Mouse (Mus musculus) lung, postnatal 10 days (tissue): ENCODE data around the gene Ppm1e.

Experiments
- DNase-seq: peaks from one replicate; pipeline ENCODE4 v3.0.0; 2021

Gene Ppm1e

DNA sequence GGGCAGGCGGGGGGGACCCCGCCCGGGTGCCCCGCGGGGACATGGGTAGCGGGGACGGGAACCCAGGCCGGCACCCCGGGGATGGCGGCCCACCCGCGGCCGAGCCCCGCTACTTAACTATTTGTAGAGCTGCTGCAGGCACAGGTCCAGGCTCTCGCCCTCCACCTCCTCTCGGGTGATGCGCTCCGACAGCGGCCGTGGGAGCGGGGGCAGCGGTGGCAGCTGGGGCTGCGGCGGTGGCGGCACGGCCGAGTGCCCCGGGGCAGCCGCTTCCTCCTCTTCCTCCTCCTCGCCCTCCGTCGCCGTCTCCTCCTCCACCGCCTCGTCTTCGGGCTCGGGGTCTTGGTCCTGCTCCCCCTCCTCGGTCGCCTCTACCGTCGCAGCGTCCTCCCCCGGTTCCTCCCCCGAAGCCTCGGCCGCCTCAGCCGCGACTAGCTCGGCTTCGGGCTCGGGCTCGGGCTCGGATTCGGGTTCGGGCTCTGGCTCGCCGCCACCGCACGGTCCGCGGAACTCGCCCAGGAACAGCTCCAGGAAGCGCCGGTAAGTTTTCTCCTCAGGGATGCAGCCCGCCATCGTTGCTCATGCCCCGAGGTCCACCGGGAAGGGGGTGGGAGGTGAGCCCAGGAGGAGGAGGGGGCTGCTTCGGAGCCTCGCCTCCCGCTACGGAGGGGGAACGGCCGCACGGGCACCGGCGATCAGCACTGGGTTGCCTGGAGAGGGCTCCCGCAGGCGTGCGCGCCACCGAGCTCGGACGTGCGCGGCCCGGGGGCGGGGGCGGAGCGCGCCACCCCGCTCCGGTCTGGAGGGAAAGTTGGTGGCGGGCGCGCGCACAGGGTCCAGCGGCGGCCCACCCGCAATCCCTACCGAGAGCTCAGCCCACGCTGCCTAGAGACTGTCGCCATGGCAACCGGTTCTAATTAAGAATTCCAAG is at the start of gene Ppm1e:
TSS of gene Ppm1e (minus strand) at position 693 of the 931 bp plus-strand sequence.
- DNase-seq = peak; percentile 62

DNA sequence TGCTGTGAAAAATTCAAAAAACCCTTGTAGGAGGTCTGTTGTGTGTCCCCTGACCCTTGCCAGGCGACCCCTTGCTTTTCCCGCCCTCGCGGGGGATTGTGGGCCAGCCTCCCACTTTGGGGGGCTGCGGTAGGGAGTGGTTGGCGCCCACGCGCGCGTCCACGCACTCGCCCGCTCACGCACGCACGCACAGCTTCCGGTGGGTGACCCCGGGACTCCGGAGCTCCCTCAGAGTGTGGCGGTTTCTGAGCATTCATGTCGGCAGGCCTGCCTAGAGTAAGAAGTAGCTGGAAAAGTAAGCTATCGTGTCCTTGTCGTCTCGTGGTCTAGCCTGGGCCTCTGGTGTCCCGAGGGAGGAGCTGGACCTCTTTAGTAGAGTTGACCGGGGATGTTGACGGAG is 46.1 kb upstream of the Ppm1e start, which contains the start of the genes Rad51c and Tex14:
TSS of gene Rad51c (minus strand) at position 79 of the 400 bp plus-strand sequence.
TSS of gene Tex14 (plus strand) at position 190 of the 400 bp plus-strand sequence.
- DNase-seq = peak; percentile 24

- DNase-seq = peak; percentile 97
Observed at GRCm38 (mm10) chr11:87404111-87404853, 45.5 kb upstream of the Ppm1e start.

DNA sequence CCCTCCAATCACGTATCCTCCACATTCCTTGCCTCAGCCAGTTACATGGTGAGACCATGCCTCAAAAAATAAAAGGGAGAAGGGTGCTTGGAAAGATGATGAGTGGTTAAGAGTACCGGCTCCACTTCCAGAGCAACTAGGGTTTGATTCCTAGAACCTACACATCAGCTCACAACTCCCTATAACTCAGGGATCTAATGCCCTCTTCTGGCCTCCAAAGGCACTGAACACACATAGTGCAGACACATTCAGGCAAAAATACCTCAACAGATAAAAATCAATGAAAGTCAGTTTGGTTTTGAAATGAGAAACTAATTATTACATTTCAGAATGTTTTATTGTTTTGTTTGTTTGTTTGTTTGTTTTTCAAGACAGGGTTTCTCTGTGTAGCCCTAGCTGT is 39.6 kb upstream of the Ppm1e start:
- no peak for DNase-seq

DNA sequence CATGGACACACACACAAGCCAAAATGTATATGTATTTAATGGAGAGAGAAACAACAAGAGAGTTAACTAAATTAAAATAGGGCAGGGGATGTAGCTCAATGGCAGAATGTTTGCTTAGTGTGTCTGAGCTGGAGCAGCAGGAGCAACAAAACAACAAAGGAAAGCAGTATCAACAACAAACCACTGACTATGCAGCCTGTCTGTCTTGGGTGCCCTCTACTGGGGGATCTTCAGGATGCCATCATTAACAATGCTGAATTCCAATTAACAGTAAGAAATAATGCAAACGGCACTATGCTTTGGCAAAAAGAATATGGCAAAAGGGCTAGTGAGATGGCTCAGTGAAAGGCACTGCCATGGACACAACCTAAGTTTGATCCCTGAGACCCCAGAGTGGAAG is 35.0 kb upstream of the Ppm1e start:
- DNase-seq = peak; percentile 61

DNA sequence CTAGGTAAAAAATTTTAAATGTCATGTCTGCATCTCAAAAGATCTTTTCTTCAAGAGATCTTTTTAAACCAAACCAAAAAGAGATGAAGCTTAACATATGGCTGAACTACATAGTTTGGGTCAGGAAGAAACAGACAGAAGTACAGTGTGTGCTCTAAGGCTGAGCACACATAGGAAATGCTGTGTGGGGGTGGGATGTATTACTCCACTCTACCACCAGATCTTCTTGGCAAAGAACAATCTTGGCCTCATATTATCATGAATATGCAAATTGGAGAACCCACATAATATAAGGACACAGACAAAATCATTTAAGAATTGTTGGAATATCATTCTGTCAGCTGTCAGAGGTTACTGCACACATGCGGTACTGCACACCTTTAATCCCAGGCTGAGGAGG is 26.9 kb upstream of the Ppm1e start:
- DNase-seq = no peak

DNA sequence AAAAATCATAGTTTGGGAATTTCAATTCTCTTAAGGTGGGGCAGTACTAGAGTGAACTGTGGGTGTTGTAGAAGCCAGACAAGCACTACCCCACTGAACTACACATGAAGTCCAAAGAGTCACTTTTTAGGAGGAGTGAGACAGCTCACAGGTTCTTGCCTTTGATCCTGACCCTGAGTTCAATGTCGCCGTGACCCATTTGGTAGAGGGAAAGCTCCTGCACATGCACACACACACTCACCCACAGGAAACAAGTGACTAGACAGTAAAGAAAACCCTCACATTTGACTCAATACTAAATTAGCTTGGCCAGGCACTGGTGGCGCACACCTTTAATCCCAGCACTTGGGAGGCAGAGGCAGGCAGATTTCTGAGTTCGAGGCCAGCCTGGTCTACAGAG is 25.7 kb upstream of the Ppm1e start:
- no peak for DNase-seq

- DNase-seq = no peak
Observed at GRCm38 (mm10) chr11:87367865-87368580, 9.2 kb upstream of the Ppm1e start.

DNA sequence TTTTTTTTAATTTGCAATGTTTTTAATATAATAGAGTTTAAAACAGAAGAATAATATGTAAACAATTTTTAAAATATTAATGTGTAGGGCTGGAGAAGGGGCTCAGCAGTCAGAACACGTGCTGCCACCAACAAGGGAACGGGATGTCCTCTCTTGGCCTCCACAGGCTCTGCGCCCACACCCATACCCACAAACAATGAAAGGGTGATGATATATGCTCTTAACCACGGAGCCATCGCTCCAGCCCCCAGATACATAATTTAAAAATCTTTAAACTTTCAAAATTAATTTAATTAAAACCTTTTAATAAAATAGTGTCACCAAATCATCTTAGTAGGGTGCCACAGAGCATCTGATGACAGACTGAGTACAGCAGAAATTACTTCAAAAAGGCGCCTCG is 8.2 kb upstream of the Ppm1e start:
- no peak for DNase-seq

DNA sequence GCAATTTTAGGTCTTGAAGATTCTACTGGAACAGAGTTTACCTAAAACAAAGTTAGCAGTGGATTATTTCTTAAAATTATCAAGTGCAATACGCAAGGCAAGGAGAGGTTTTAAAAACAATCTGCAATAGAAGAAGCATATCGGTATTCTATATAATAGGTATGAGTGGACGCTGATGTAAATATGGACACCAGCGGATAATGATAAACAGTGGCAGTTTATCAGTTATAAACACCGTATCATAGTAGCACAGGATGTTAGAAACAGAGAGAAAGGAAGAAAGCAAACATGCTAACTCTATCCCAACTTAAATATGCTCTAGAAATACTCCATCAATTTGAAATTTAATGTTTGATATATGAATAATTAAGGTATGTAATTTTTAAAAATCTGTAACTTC is 6.3 kb upstream of the Ppm1e start:
- no peak for DNase-seq

- DNase-seq = no peak
Observed at GRCm38 (mm10) chr11:87359262-87359612, 414 bp upstream of the Ppm1e start.

- DNase-seq = no peak
Observed at GRCm38 (mm10) chr11:87357317-87358300, 1.2 kb downstream of the Ppm1e start.

- DNase-seq = no peak
Observed at GRCm38 (mm10) chr11:87354861-87355260, 4.0 kb downstream of the Ppm1e start.

DNA sequence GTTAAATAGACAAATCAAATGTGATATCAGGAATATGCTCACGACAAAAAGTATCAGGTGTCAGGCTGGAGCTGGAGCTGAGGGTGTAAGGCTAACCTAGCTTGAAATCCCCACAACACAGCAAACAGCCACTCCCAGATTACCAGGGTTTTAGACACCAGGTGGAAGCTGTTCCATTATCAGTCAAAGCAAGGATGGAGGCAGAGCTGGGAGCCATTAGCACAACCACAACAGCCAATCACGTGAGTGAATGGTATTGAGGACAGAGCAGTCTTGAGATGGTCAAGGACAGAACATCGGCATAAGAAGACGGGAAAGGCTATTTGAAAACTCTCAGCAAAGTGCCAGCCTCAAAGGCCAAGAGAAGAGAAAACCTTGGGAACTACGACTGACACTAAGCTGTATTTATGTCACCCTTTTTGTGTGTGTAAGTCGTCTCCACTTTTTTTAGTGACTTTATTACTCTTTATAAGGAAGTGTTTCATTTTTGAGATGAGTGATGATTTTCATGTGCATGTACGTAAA is 5.1 kb downstream of the Ppm1e start:
- DNase-seq = no peak

DNA sequence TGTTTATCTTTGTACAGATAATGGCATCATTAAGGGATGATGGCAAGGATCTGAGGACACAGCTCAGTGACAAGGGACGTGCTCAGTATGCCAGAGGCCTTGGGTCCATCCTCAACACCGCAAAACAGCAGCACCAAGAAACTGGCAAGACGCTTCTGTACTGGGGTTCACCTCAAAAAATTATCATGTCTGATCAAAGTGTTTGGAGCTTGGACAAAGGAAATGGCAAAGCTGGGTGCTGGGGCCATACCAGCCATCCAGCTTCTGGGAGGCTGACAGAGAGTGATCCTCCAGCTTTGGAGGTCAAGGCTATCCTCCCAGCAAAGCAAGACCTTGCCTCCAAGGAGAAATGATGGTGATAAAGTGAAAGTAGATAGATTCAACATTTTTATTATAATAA is 32.4 kb downstream of the Ppm1e start:
- DNase-seq = no peak

DNA sequence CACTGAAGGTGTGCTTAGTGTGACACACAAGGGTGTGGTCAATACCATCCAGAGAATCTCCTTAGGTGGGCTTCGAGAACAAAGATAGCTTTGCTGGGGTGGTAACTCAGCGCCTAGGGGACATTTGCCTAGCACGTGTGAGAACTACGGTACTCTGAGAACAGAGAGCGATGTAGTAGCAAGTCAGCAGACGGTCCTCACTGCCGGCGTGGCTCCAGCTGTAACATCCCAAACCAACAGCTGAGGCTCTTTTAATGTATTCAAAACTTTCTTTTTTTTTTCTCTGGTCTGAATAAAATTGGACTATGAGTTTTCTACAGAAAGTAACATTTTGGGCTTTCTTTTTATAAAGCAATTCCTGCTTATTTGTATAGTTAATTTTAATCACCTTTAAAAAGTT is 36.3 kb downstream of the Ppm1e start:
- DNase-seq = no peak

- DNase-seq = no peak
Observed at GRCm38 (mm10) chr11:87320007-87320406, 38.8 kb downstream of the Ppm1e start.

- no peak for DNase-seq
Observed at GRCm38 (mm10) chr11:87318956-87319708, 39.7 kb downstream of the Ppm1e start.

- DNase-seq = no peak
Observed at GRCm38 (mm10) chr11:87313533-87313932, 45.3 kb downstream of the Ppm1e start.

DNA sequence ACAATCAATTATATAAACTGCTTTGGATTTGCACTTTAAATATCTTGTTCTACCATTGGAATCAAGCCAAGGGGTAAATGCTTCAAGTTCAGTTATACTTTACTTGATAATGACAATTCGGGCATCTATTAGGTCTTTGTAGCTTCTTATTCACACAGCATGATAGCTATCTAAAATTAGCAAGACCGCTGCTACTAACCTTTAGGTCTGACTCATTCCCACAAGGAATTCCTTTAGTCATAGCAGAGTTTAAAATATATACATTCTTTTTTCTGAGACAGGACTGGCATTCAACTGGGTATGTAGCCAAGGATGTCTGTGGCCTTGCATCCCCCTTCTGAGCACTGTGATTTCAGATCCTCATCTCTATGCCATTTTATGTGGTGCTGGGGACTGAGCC is 48.5 kb downstream of the Ppm1e start:
- no peak for DNase-seq
